Mouse (Mus musculus): Measurements from ENCODE around the gene Gstm2. TPM values are rescaled to one million over a fixed set of nuclear protein-coding genes. Genes with fewer than 3 reads are reported as not detected.
"Not testable (repeated sequence)": the region's sequence is repeated elsewhere in the genome, so short reads cannot be mapped to it uniquely, and the experiment has no call there.

Gstm2 gene
- polyA plus RNA-seq, 1 experiment from 2014 or later: 6.3 TPM

DNA sequence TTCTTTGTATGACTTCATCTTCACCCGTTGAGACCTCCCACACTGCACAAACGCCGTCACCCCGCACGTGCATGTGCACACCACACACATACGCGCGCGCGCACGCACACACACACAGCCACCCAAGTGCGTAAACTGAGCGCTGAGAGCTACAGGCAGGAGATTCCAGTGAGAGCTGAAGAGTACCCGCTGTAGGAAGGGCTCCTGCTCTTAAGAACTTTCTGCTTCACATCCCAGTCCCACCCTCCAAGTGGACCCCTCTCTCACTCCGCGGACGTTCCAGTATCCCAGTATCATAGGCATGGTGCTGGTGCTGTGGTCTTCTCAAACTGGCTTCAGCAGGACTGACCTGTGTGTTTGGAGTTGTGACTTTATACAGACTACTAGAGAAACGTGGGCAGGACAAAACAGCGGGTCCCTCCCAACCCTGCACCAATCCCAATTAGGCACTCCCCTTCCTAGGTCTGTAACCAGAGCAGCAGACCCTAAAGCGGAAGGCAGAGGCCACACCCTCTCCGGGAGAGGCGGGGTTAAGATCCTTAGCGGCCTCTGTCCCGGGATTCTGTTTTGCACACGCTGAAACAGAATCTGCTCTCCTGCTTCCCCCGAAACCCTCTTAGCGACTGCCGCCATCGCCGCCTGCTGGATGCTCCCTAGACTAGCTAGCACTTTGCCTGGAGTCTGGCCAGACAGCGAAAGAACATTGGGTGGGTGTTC, 31.4 kb upstream of the Gstm2 start, which contains the start of gene Gstm1:
TSS of gene Gstm1 (minus strand) at position 501 of the 717 bp plus-strand sequence.
- H3K27me3 ChIP-seq: no peaks in the 10 kb centered on the region
- no peaks in the 10 kb centered on the region for H3K36me3 ChIP-seq (replicated peaks)
- peaks cover 37% of the 10 kb centered on the region for H3K4me1 ChIP-seq (replicated peaks)
- no peaks in the 10 kb centered on the region for H3K9me3 ChIP-seq (replicated peaks)
- peak within 1 kb of the TSS; percentile 65 for H3K4me2 ChIP-seq
- peak within 1 kb of the TSS; percentile 78 for H3K27ac ChIP-seq (replicated peaks)
- peak within 1 kb of the TSS; percentile 22 for H3K9ac ChIP-seq
- under 1% methylated on average over 31 of the region's 31 CpGs for WGBS (ENCODE audit: insufficient replicate concordance)
- ATAC-seq (ENCODE audit: insufficient read depth): peak; percentile 88
- peak within 1 kb of the TSS; percentile 50 for H3K4me3 ChIP-seq (replicated peaks)

DNA sequence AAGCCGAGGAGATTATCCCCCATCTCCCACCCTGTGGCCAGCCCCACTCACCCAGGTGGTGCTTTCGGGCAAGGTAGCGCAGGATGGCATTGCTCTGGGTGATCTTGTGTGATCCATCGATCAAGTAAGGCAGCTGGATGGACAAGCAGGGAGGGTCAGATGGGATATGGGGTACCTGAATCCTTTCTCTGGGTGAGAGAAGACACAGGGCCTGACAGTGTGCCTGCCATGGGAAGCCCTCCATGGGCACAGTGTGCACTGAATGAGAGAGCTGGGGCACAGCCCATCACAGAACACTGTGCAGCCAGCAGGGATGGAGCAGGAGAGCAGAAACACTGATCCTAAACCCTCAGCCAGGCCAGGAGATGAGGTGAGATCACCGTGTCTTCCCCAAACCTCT, 30.2 kb upstream of the Gstm2 start:
- Histone ChIP-seq H3K4me3 (replicated peaks) (peak overlapping the region; percentile 50), H3K4me2 (peak overlapping the region; percentile 65), H3K4me1 (replicated peaks) (peaks cover 32% of the 10 kb centered on the region)
- not testable (repeated sequence) for H3K36me3 ChIP-seq (replicated peaks); H3K27ac ChIP-seq (replicated peaks); H3K27me3 ChIP-seq; H3K9me3 ChIP-seq (replicated peaks); H3K9ac ChIP-seq; ATAC-seq (ENCODE audit: insufficient read depth)
- 71% methylated on average over 5 of the region's 5 CpGs for WGBS (ENCODE audit: insufficient replicate concordance)

DNA sequence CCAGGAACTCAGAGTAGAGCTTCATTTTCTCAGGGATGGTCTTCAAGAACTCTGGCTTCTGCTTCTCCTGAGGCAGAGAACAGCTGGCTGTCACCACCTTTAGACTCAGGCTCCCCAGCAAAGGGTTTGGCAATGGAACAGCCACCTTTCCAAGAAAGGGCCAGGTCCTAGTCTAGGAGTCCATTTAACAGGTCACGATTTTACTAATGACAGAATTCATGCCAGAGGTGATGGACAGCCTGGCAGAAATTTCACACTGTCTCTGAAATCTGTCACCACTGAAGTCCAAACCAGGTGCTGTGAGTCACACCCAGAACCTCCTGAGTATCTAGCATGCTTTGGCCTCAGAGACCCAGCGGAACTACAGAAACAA, 28.7 kb upstream of the Gstm2 start:
- 71% methylated on average over 2 of the region's 2 CpGs for WGBS (ENCODE audit: insufficient replicate concordance)
- Histone ChIP-seq H3K9ac (no peak overlapping the region), H3K27ac (replicated peaks) (no peak overlapping the region), H3K4me1 (replicated peaks) (peaks cover 32% of the 10 kb centered on the region), H3K4me3 (replicated peaks) (no peak overlapping the region), H3K9me3 (replicated peaks) (no peaks in the 10 kb centered on the region), H3K27me3 (no peaks in the 10 kb centered on the region), H3K4me2 (peak overlapping the region; percentile 65; the same call in 1 of the 2 replicates), H3K36me3 (replicated peaks) (no peaks in the 10 kb centered on the region)
- no peak for ATAC-seq (ENCODE audit: insufficient read depth)

DNA sequence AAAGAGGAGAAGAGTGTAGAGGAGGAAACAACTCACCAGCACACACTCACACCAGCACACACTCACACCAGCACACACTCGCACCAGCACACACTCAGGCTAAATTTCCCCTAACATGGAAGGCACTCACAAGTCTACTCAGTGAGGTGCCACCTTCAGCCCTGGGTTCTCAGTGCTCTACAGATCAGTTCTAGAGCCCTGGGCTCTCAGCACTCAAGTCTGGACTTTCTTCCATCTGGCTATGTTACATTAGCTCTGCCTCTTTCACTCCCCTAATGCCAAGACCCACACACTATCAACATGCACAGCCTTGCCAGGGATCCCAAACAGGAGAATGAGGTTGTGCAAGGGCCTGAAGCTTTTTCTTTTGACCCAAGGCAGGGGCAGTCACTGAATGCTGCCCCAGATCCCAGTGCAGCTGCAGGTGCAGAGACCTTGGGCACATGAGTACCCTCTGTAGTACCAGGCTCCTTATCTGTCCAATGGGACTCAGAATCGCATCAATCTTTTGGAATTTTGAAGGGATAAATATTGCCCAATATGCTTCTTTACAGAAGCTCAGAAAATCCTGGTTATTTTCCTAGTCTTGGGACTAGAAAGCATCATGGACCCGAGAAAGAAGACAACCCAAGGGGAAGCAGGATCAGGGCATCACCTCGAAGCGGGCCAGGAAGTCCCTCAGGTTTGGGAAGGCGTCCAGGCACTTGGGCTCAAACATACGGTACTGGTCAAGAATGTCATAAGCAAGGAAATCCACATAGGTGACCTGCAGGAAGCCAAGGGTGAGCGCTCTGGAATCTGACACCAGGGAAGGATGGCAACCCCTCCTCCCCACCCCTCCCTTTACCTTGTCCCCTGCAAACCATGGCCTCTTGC, 28.1 kb upstream of the Gstm2 start:
- no peaks in the 10 kb centered on the region for H3K36me3 ChIP-seq (replicated peaks)
- 64% methylated on average over 7 of the region's 8 CpGs for WGBS (ENCODE audit: insufficient replicate concordance)
- H3K4me1 ChIP-seq (replicated peaks): peaks cover 32% of the 10 kb centered on the region
- H3K27me3 ChIP-seq: no peaks in the 10 kb centered on the region
- H3K4me3 ChIP-seq (replicated peaks): no peak overlapping the region
- no peaks in the 10 kb centered on the region for H3K9me3 ChIP-seq (replicated peaks)
- H3K4me2 ChIP-seq: peak overlapping the region; percentile 39
- no peak for ATAC-seq (ENCODE audit: insufficient read depth)
- no peak overlapping the region for H3K9ac ChIP-seq
- H3K27ac ChIP-seq (replicated peaks): peak overlapping the region; percentile 48

DNA sequence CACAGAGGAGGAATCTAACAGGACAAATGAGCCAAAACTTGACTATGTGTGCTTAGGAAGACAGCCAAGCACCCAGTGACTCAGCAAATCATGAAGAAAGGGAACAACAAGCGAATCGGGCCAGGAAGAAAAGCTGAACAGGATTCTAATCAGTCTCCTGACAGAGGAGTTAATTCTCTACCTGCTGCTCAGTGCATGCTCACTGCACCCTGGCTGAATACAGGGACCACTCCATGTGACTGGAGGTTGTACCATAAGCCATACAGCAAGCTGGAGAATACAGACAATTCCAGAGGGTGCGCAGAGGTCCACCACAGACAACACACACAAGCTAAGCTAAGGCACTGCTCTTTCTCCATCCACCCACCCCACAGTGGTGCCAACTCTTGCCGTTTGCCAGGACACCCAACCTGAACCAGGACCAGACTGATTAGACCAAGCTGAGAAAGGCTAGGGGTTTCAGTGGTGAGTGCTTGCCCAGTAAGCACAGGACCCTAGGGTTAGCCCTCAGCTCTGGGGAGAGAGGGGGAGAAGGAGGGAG, 27.1 kb upstream of the Gstm2 start:
- ATAC-seq (ENCODE audit: insufficient read depth): no peak
- no peaks in the 10 kb centered on the region for H3K27me3 ChIP-seq
- H3K36me3 ChIP-seq (replicated peaks): no peaks in the 10 kb centered on the region
- peak overlapping the region; percentile 39 for H3K4me2 ChIP-seq
- H3K4me3 ChIP-seq (replicated peaks): no peak overlapping the region
- H3K9ac ChIP-seq: no peak overlapping the region
- 41% methylated on average over 4 of the region's 4 CpGs for WGBS (ENCODE audit: insufficient replicate concordance)
- H3K27ac ChIP-seq (replicated peaks): peak overlapping the region; percentile 48
- H3K9me3 ChIP-seq (replicated peaks): no peaks in the 10 kb centered on the region
- H3K4me1 ChIP-seq (replicated peaks): peaks cover 25% of the 10 kb centered on the region

DNA sequence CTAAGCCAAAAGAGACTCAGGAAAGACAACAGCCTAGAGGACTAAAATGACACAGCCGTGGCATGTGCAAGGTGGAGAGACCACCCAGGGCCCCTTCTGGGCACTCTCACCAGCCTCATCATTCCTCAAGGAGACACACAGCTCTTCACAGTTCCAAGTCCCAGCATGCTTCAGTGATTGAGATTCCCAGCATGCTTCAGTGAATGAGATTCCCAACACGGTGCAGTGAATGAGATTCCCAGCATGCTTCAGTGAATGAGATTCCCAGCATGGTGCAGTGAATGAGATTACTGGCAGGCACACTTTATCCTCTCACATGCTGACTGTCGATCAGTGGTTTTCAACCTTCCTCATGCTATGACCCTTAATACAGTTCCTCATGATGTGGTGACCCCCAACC, 25.3 kb upstream of the Gstm2 start:
- H3K4me2 ChIP-seq: no peak overlapping the region
- no peaks in the 10 kb centered on the region for H3K9me3 ChIP-seq (replicated peaks)
- no peaks in the 10 kb centered on the region for H3K27me3 ChIP-seq
- H3K9ac ChIP-seq: no peak overlapping the region
- WGBS (ENCODE audit: insufficient replicate concordance): 68% methylated on average over 3 of the region's 3 CpGs
- H3K4me1 ChIP-seq (replicated peaks): peaks cover 19% of the 10 kb centered on the region
- H3K27ac ChIP-seq (replicated peaks): no peak overlapping the region
- H3K4me3 ChIP-seq (replicated peaks): no peak overlapping the region
- no peaks in the 10 kb centered on the region for H3K36me3 ChIP-seq (replicated peaks)
- no peak for ATAC-seq (ENCODE audit: insufficient read depth)

DNA sequence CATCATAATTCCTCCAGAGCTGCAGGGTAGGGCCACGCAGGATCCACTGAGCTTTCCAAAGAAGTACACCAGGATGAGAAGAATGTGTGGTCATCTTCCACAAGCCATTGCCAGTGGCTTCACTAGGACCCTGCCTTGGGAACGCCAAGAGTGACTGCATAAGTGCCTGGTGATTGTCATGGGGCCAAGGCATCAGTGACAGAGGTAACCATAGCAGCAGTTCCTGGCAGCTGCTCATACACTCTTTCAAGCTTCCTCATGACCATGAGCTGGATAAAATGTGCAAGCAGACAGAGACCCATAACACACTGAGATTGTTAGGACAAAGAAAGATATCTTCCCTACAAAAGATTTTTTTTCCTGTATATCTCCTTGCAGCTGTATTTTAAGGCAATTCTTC, 24.0 kb upstream of the Gstm2 start:
- Histone ChIP-seq H3K27me3 (no peaks in the 10 kb centered on the region), H3K4me1 (replicated peaks) (peaks cover 16% of the 10 kb centered on the region), H3K9ac (no peak overlapping the region), H3K9me3 (replicated peaks) (no peaks in the 10 kb centered on the region), H3K4me3 (replicated peaks) (no peak overlapping the region), H3K36me3 (replicated peaks) (no peaks in the 10 kb centered on the region), H3K27ac (replicated peaks) (no peak overlapping the region), H3K4me2 (no peak overlapping the region)
- no peak for ATAC-seq (ENCODE audit: insufficient read depth)
- WGBS (ENCODE audit: insufficient replicate concordance): 48% methylated on average over 2 of the region's 2 CpGs

DNA sequence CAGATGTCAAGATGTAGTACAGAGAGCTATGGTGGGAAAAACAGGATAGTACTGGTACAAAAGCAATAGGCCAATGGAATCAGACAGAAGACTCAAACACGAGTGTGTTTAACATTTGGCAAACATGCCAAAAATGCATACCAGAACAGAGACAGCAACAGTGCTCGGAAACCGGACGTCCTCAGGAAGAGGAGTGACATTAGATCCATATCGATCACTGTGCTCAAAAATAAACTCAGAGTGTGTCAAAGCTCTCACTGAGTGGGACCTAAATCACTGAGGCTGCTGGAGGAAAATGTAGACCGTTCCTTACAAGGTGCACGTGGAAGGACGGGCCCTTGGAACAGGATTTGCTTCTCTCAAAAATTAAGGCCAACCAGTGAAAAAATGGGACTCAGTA, 15.8 kb upstream of the Gstm2 start:
- Histone ChIP-seq H3K9ac (no peak overlapping the region), H3K27ac (replicated peaks) (no peak overlapping the region), H3K27me3 (no peaks in the 10 kb centered on the region), H3K4me1 (replicated peaks) (no peaks in the 10 kb centered on the region), H3K4me3 (replicated peaks) (no peak overlapping the region), H3K36me3 (replicated peaks) (no peaks in the 10 kb centered on the region), H3K9me3 (replicated peaks) (no peaks in the 10 kb centered on the region), H3K4me2 (no peak overlapping the region)
- 58% methylated on average over 8 of the region's 8 CpGs for WGBS (ENCODE audit: insufficient replicate concordance)
- no peak for ATAC-seq (ENCODE audit: insufficient read depth)

DNA sequence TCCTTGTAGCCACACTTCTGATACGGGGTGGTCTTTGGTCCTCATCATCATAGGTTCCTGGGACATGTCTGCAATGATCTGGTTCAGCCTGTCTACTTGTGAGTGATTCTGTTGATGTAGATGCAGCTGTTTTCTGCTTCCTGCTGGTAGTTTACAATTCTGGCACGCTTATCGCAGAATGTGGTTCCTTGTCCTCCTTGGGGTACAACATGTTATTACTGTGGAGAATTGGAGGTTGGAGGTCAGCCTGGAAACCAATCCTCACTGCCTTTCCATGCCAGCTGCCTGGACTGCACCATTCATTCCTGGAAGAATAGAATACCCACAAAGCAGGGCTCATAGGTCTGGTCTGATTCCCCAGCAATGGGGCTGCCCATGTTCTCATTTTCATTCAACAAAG, 13.2 kb upstream of the Gstm2 start:
- ATAC-seq (ENCODE audit: insufficient read depth): no peak
- no peak overlapping the region for H3K27ac ChIP-seq (replicated peaks)
- H3K9ac ChIP-seq: no peak overlapping the region
- no peak overlapping the region for H3K4me3 ChIP-seq (replicated peaks)
- H3K36me3 ChIP-seq (replicated peaks): no peaks in the 10 kb centered on the region
- 77% methylated on average over 3 of the region's 3 CpGs for WGBS (ENCODE audit: insufficient replicate concordance)
- no peaks in the 10 kb centered on the region for H3K27me3 ChIP-seq
- no peaks in the 10 kb centered on the region for H3K4me1 ChIP-seq (replicated peaks)
- H3K9me3 ChIP-seq (replicated peaks): no peaks in the 10 kb centered on the region
- H3K4me2 ChIP-seq: no peak overlapping the region

DNA sequence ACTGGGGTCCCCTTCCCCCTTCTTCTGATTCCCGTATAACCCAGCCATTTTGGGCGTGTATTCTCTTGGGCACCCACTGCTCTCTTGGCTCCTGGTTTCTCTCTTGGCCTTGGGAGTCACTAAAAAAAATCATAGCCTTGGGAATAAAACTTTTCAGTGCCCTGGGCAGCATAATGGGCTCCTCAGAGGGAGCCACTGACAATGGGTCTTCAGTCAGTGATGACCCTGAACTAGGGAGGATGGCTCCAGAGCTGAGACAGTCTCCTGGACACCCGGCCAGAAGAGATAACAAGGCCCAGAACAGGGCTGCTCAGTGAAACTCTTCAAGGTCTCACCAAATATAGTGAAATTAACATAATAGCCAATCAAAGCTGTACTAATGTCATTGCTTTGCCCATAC, 12.3 kb upstream of the Gstm2 start:
- H3K4me1 ChIP-seq (replicated peaks): no peaks in the 10 kb centered on the region
- ATAC-seq (ENCODE audit: insufficient read depth): no peak
- H3K4me3 ChIP-seq (replicated peaks): no peak overlapping the region
- H3K27ac ChIP-seq (replicated peaks): no peak overlapping the region
- no peaks in the 10 kb centered on the region for H3K27me3 ChIP-seq
- no peak overlapping the region for H3K4me2 ChIP-seq
- no peaks in the 10 kb centered on the region for H3K9me3 ChIP-seq (replicated peaks)
- WGBS (ENCODE audit: insufficient replicate concordance): 59% methylated on average over 3 of the region's 3 CpGs
- no peak overlapping the region for H3K9ac ChIP-seq
- H3K36me3 ChIP-seq (replicated peaks): no peaks in the 10 kb centered on the region

DNA sequence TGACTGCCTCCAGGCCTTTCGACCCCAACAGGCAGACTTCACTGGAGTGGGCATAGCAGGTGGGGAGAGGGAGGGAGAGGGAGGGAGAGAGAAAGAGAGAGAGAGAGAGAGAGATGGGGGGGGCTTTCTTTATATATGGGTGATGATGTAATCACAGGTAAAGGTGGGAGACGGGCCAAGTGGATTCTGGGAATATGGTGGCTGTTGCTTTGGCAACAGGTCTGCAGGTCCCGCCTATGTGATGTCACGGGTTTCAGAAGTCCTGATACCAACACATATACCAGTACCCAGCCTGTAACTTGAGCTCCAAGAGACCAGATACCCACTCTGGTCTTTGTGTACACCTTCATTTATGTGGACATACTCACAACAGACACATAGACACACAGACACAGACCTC, 10.3 kb upstream of the Gstm2 start:
- H3K4me2 ChIP-seq: no peak overlapping the region
- H3K4me1 ChIP-seq (replicated peaks): no peaks in the 10 kb centered on the region
- no peak for ATAC-seq (ENCODE audit: insufficient read depth)
- H3K36me3 ChIP-seq (replicated peaks): no peaks in the 10 kb centered on the region
- 65% methylated on average over 4 of the region's 4 CpGs for WGBS (ENCODE audit: insufficient replicate concordance)
- H3K4me3 ChIP-seq (replicated peaks): no peak overlapping the region
- H3K27me3 ChIP-seq: no peaks in the 10 kb centered on the region
- no peak overlapping the region for H3K27ac ChIP-seq (replicated peaks)
- no peak overlapping the region for H3K9ac ChIP-seq
- no peaks in the 10 kb centered on the region for H3K9me3 ChIP-seq (replicated peaks)

All from liver, embryonic 15.5 days (tissue).